10 mouse cellular contexts compared by ENCODE assay signal in genomic region chr1:163574409-163575161, GRCm38 (mm10).
DNase-seq lines count a peak whose midpoint lies in the region; ATAC-seq and TF ChIP-seq lines count a peak whose summit lies in the region.
"Had no signal": no experiment of that assay in that cellular context is flagged by ENCODE, and none has a peak within 500 bp of the region (broad histone marks: within the 10 kb centered on the region; RNA-seq: fewer than 3 reads in every experiment).

No protein-coding gene starts in this region.

- no peak overlapping the region for H3K4me3 ChIP-seq in hindbrain, embryonic 16.5 days (ENCODE audit: low read length)
- peak overlapping the region; percentile 31 for H3K4me3 ChIP-seq in testis, adult 2 months (ENCODE audit: control insufficient read depth, low read depth, low read length)
- no peak overlapping the region for H3K4me3 ChIP-seq in liver, embryonic 11.5 days (ENCODE audit: low read depth, low read length)

- no peaks in the 10 kb centered on the region; the same call in 1 of the 2 replicates for H3K4me1 ChIP-seq in hindbrain, embryonic 16.5 days (ENCODE audit: control insufficient read depth, insufficient read depth, low read depth, low read length)
- H3K4me1 ChIP-seq in testis, adult 2 months (ENCODE audit: control insufficient read depth, insufficient read depth, low read length): peaks cover 5% of the 10 kb centered on the region
- no peaks in the 10 kb centered on the region for H3K4me1 ChIP-seq in liver, embryonic 11.5 days (replicated peaks; ENCODE audit: control insufficient read depth, insufficient read depth, low read length)

- no peak for TF ChIP-seq POLR2A in testis, adult 2 months (IDR thresholded peaks at IDR 0.05; ENCODE audit: control insufficient read depth, low read depth, low read length)

- H3K9me3 ChIP-seq in hindbrain, embryonic 16.5 days (ENCODE audit: control insufficient read depth, low read length): no peaks in the 10 kb centered on the region
- H3K9me3 ChIP-seq in liver, embryonic 11.5 days (ENCODE audit: control insufficient read depth, low read length): no peaks in the 10 kb centered on the region

- H3K36me3 ChIP-seq in hindbrain, embryonic 16.5 days (ENCODE audit: control insufficient read depth, insufficient read depth, low read length): no peaks in the 10 kb centered on the region
- H3K36me3 ChIP-seq in testis, adult 2 months (ENCODE audit: control insufficient read depth, insufficient read depth, low read length): no peaks in the 10 kb centered on the region
- H3K36me3 ChIP-seq in liver, embryonic 11.5 days (ENCODE audit: control insufficient read depth, insufficient read depth, low read length): no peaks in the 10 kb centered on the region

- H3K27me3 ChIP-seq in hindbrain, embryonic 16.5 days (replicated peaks; ENCODE audit: control insufficient read depth, insufficient read depth, low read length): no peaks in the 10 kb centered on the region
- H3K27me3 ChIP-seq in testis, adult 2 months (ENCODE audit: control insufficient read depth, insufficient read depth, low read length): no peaks in the 10 kb centered on the region
- H3K27me3 ChIP-seq in liver, embryonic 11.5 days (replicated peaks; ENCODE audit: control insufficient read depth, insufficient read depth, low read length): no peaks in the 10 kb centered on the region

- DNase-seq in adrenal gland, postnatal 10 days: peak; percentile 41
- no peak for DNase-seq in adrenal gland, adult 18-20 months (ENCODE audit: low spot score in 2 of 2)
- peak; percentile 7 for DNase-seq in lung, postnatal 10 days
- DNase-seq in lung, postnatal 25 days (ENCODE audit: low spot score): no peak
- DNase-seq in liver, embryonic 11.5 days (ENCODE audit: low spot score): no peak
- DNase-seq: B cell, adult 2 months; layer of hippocampus, adult 9-11 months had no signal

- no peak for ATAC-seq in hindbrain, embryonic 16.5 days
- no peak; the same call in 1 of the 2 replicates for ATAC-seq in liver, embryonic 11.5 days (replicated peaks; ENCODE audit: low FRiP score)
- ATAC-seq in erythroid progenitor cell, adult 5-6 weeks (replicated peaks; ENCODE audit: low FRiP score, poor library complexity, severe bottlenecking): no peak

- no peak overlapping the region for H3K9ac ChIP-seq in hindbrain, embryonic 16.5 days (ENCODE audit: low read depth, low read length)
- no peak overlapping the region for H3K9ac ChIP-seq in liver, embryonic 11.5 days (ENCODE audit: low read depth, low read length)

- no peak overlapping the region for H3K27ac ChIP-seq in hindbrain, embryonic 16.5 days (ENCODE audit: low read depth, low read length)
- peak overlapping the region; percentile 32 for H3K27ac ChIP-seq in testis, adult 2 months (ENCODE audit: control insufficient read depth, insufficient read depth, low read depth, low read length)
- no peak overlapping the region for H3K27ac ChIP-seq in liver, embryonic 11.5 days (ENCODE audit: low read depth, low read length)

- WGBS in hindbrain, embryonic 16.5 days: 55% methylated on average over 16 of the region's 16 CpGs
- WGBS in liver, embryonic 11.5 days: 66% methylated on average over 16 of the region's 16 CpGs

- no peak for TF ChIP-seq CTCF in testis, adult 2 months (IDR thresholded peaks at IDR 0.05; ENCODE audit: control insufficient read depth, insufficient read depth, insufficient replicate concordance, low read depth, low read length)

- H3K4me2 ChIP-seq in hindbrain, embryonic 16.5 days (ENCODE audit: low read length): peak overlapping the region; percentile 7; the same call in 1 of the 2 replicates
- no peak overlapping the region for H3K4me2 ChIP-seq in liver, embryonic 11.5 days

Comparison
In these comparisons a context has a peak if more than half of its experiments do, and no peak if none do; other contexts are left out.
1. DNase-seq: peak in adrenal gland, postnatal 10 days (single experiment) and lung, postnatal 10 days (single experiment); none in adrenal gland, adult 18-20 months (0 of 2), lung, postnatal 25 days (single experiment) and liver, embryonic 11.5 days (single experiment).